Mouse (Mus musculus) liver, embryonic 16.5 days (tissue): ENCODE measurements around the gene Plau. TPM values are rescaled to one million over a fixed set of nuclear protein-coding genes. Genes with fewer than 3 reads are reported as not detected.
A peak's percentile ranks its signal among the peaks of the same experiment; 100 is the strongest.

Experiments
- ATAC-seq: fragments of 200-750 bp; cut with Nextera tagmentation; 2 replicates; pipeline ENCODE4 v1.8.0; 2017; ENCODE audit warnings: low read depth, mild to moderate bottlenecking, moderate number of reproducible peaks, moderate library complexity
- H3K27ac ChIP-seq: fragments of 300-500 bp; sonication (generic); 2 replicates; pipeline ENCODE4 v1.5.1; 2014; ENCODE audit warnings: mild to moderate bottlenecking, low read length
- H3K27me3 ChIP-seq: fragments of 300-500 bp; sonication (generic); 2 replicates; pipeline ENCODE4 v1.6.1; 2014; ENCODE audit warnings: low read depth, low read length, mixed read lengths; ENCODE audit not compliant: control insufficient read depth, insufficient read depth
- H3K36me3 ChIP-seq: fragments of 300-500 bp; sonication (generic); 2 replicates; pipeline ENCODE4 v1.6.1; 2014; ENCODE audit warnings: mild to moderate bottlenecking; ENCODE audit not compliant: control insufficient read depth, insufficient read depth
- H3K4me1 ChIP-seq: fragments of 300-500 bp; sonication (generic); 2 replicates; pipeline ENCODE4 v1.6.1; 2014; ENCODE audit warnings: low read depth, low read length, mixed read lengths; ENCODE audit not compliant: control insufficient read depth
- H3K4me2 ChIP-seq: fragments of 300-500 bp; sonication (generic); 2 replicates; pipeline ENCODE4 v1.6.1; 2014; ENCODE audit warnings: low read depth, low read length, mixed read lengths
- H3K4me3 ChIP-seq: fragments of 300-500 bp; sonication (generic); 2 replicates; pipeline ENCODE4 v1.5.1; 2014; ENCODE audit warnings: low read depth, mild to moderate bottlenecking, low read length
- H3K9ac ChIP-seq: fragments of 300-500 bp; sonication (generic); 2 replicates; pipeline ENCODE4 v1.6.1; 2014; ENCODE audit warnings: low read depth, low read length
- H3K9me3 ChIP-seq: fragments of 300-500 bp; sonication (generic); replicated peaks from 2 replicates; pipeline ENCODE4 v1.6.1; 2016; ENCODE audit warnings: low read length; ENCODE audit not compliant: control insufficient read depth
- WGBS: fragments of 180-500 bp; shearing (Covaris S2); extraction: QIAGEN DNeasy Blood & Tissue Kit; methylation state at CpG from one replicate; pipeline ENCODE4 v1.1.7; 2014; ENCODE audit not compliant: insufficient replicate concordance; 5-methylcytosine and 5-hydroxymethylcytosine counted together
- polyA plus RNA-seq: library from polyadenylated mRNA; unstranded; fragments of >200 nt; fragmentation: Nextera tagmentation; extraction: Ambion mirVana; gene quantifications from 2 replicates; pipeline ENCODE4 v1.2.1, GENCODE M21; 2015

Gene Plau
- polyA plus RNA-seq, 1 experiment from 2014 or later = 1.2 TPM

DNA sequence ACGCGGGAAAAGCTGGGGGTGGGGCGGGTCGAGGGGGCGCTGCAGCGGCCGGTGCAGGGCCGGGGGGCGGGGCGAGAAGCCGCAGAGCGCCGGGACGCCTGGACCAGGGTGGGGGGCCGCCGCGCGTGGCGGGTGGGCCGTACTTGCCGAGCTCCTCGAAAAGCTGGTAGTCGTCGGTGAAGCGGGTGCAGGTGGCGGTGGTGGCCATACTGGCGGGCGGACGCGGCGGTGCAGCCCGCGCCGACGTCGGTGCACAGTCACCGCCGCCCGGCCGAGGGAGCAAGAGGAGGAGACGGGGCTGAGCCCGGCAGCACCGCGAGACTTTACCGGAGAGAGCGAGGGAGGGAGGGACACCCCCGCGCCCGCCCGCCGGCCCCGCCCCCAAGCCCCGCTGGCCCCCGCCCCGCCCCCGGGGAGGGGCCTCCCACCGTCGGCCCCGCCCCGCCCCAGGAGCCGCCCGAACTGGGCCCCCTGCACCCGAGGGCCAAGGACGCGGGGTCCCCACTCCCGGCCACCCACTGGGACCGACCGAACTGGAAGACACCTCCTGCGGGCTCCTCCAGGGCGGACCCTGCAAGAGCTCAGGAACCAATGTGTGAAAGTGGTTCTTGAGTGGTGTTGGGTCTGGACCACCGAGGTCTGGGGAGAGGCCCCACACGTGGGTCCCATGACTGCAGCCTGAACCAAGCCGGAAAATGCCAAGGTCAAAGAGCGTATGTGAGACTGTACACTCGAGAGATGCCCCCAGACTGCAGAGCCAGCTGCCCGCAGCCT, 42.5 kb upstream of the Plau start, which contains the start of gene Camk2g:
TSS of gene Camk2g (minus strand) at position 331 of the 774 bp plus-strand sequence.
- H3K9ac ChIP-seq = peak within 1 kb of the TSS; percentile 70
- no peaks in the 10 kb centered on the region for H3K27me3 ChIP-seq
- peak within 1 kb of the TSS; percentile 95 for H3K4me2 ChIP-seq
- H3K4me1 ChIP-seq = peaks cover 11% of the 10 kb centered on the region
- WGBS = under 1% methylated on average over 68 of the region's 76 CpGs
- H3K9me3 ChIP-seq = no peaks in the 10 kb centered on the region
- H3K4me3 ChIP-seq = peak within 1 kb of the TSS; percentile 75
- ATAC-seq = peak; percentile 95
- no peaks in the 10 kb centered on the region for H3K36me3 ChIP-seq
- peak within 1 kb of the TSS; percentile 57 for H3K27ac ChIP-seq

DNA sequence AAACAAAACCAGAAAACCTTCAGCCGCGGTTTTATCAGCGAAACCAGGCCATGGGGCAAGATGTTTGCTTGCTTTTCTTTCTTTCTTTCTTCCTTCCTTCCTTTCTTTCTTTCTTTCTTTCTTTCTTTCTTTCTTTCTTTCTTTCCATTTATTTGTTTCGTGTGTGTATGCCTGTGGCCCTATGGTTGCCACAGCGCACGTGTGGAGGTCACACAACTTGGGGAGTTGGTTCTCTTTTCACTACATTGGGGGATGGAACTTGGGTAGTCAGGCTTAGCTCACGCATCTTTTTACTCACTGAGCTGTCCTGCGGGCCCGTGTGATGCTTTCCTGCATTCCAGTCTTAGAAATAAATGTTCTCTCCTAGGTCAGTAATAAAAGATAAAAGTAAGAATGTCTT, 41.9 kb upstream of the Plau start:
- H3K4me2 ChIP-seq = peak overlapping the region; percentile 95
- H3K27ac ChIP-seq = no peak overlapping the region
- WGBS = 4% methylated on average over 9 of the region's 9 CpGs
- H3K4me3 ChIP-seq = peak overlapping the region; percentile 75
- H3K9me3 ChIP-seq = no peaks in the 10 kb centered on the region
- H3K9ac ChIP-seq = peak overlapping the region; percentile 65
- no peaks in the 10 kb centered on the region for H3K27me3 ChIP-seq
- H3K36me3 ChIP-seq = no peaks in the 10 kb centered on the region
- H3K4me1 ChIP-seq = peaks cover 11% of the 10 kb centered on the region
- no peak for ATAC-seq

DNA sequence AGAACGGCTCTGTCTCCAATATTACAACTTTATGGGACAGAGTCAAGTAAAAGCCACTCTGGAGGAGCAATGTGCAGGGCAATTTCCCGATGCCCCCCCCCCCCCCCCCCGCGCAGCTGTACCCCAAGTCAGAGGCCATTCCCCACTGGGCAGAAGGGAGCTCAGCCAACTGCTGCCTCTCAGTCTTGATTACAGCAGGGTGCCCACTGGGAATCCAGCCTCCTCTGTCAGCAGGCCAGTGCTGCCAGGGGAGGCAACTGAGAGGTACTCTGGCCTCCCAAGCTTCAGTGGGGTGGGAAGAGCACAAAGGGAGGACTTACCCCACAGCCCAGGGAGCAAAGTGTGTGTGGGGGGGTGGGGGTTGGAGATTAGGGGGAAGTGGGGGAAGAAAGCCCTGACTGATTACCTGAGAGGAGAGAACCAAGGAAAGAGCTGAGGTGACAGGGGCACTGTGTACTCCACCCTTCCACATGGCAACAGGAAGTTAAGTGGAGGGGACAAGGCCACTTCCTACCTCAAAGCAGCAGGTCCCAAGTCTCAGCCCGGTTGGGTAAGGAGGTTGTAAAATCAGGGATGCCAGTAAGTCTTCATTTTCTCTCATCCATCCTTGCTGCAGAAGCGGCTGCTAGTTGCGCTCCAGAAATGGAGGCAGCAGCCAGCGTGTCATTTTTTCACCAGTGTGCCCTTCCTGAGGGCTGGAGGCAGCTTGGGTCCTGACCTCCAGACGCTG, 40.9 kb upstream of the Plau start:
- Histone ChIP-seq H3K27ac (no peak overlapping the region), H3K9ac (no peak overlapping the region), H3K27me3 (no peaks in the 10 kb centered on the region), H3K36me3 (no peaks in the 10 kb centered on the region), H3K4me1 (peaks cover 11% of the 10 kb centered on the region), H3K4me2 (no peak overlapping the region), H3K9me3 (no peaks in the 10 kb centered on the region), H3K4me3 (no peak overlapping the region)
- no peak for ATAC-seq
- 53% methylated on average over 7 of the region's 9 CpGs for WGBS

DNA sequence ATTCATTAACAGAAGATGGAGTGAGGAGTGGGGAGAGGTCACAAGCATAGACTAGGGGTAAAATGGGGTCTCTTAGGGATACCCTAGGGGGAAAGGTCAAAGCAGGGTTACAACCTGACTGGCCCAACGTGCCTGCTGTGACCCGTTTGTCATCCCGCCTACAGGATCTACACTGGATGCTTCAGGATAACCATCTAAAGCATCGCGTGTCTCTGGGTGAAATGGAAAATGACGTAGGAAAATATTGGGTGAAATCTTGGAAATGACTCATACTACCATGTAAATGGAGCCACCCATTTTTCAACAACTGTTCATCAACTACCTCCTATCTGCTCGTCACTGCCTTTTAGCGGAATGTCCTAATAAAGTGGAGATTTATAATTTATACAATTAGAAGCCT, 40.3 kb upstream of the Plau start:
- peaks cover 11% of the 10 kb centered on the region for H3K4me1 ChIP-seq
- 76% methylated on average over 8 of the region's 8 CpGs for WGBS
- H3K4me3 ChIP-seq = no peak overlapping the region
- H3K4me2 ChIP-seq = no peak overlapping the region
- H3K9ac ChIP-seq = no peak overlapping the region
- ATAC-seq = no peak
- no peak overlapping the region for H3K27ac ChIP-seq
- H3K36me3 ChIP-seq = no peaks in the 10 kb centered on the region
- H3K27me3 ChIP-seq = no peaks in the 10 kb centered on the region
- H3K9me3 ChIP-seq = no peaks in the 10 kb centered on the region

DNA sequence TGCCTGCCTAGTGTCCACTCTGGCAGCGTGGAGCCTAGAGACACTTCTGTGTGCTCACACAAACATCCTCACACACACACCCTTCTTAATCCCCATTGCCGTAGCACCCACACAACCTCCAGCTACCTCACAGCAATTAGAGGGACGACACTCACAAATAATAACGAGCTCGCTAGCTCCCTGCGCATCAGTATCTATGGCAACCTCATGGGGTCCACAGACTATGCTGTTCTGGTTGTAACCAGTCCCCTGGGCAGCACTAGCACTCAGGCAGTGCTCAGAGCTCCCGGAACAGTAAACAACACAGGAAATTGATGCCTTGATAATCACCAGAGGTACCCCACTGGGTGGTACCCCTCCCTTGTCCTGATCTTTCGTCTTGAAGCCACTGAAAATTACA, 39.8 kb upstream of the Plau start:
- no peaks in the 10 kb centered on the region for H3K27me3 ChIP-seq
- no peak for ATAC-seq
- H3K9me3 ChIP-seq = no peaks in the 10 kb centered on the region
- H3K4me2 ChIP-seq = no peak overlapping the region
- H3K4me1 ChIP-seq = peaks cover 11% of the 10 kb centered on the region
- H3K27ac ChIP-seq = no peak overlapping the region
- H3K36me3 ChIP-seq = no peaks in the 10 kb centered on the region
- no peak overlapping the region for H3K4me3 ChIP-seq
- 63% methylated on average over 8 of the region's 8 CpGs for WGBS
- no peak overlapping the region for H3K9ac ChIP-seq

DNA sequence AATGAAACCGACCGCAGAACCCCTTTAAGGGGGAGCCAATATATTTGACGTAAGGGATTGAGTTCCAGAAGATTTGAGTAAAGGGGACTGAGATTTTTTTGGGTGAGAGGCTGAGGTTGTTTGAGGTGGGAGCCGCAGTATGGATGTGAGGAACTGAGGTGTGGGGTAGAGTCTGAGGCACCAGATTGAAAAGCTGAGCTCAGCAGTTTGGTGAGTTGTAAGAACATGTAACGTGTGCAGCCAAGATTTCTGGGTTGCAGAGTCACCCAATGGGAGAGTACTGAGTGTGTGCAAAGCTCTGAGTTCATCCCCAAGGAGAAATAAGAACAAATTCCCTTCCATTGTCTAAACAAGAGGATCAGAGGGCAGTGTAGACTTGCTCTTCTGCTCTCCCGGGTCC, 38.2 kb upstream of the Plau start:
- Histone ChIP-seq H3K4me2 (no peak overlapping the region), H3K4me1 (peaks cover 4% of the 10 kb centered on the region), H3K4me3 (no peak overlapping the region), H3K27ac (no peak overlapping the region), H3K27me3 (no peaks in the 10 kb centered on the region), H3K36me3 (no peaks in the 10 kb centered on the region), H3K9me3 (no peaks in the 10 kb centered on the region), H3K9ac (no peak overlapping the region)
- WGBS = 68% methylated on average over 6 of the region's 6 CpGs
- ATAC-seq = no peak

DNA sequence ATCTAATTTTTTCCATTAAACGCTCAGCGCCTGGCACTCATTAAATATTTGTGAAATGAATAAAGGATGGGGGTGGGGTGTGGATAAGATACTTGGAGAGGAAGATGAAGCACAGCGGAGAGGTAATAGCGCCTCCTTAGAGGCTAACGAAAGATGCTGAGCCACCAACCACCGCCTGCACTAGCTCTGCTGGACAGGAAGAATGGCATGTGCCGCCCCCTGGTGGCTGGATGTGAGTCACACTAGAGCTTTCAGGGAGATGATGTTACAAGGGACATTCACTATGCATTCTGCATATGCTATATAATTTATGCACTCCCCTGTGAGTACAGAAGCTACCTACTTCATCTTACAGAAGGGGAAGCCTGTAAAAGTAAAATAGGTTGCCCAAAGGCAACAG, 37.7 kb upstream of the Plau start:
- Histone ChIP-seq H3K27ac (no peak overlapping the region), H3K9me3 (no peaks in the 10 kb centered on the region), H3K4me1 (peaks cover 4% of the 10 kb centered on the region), H3K27me3 (no peaks in the 10 kb centered on the region), H3K4me2 (no peak overlapping the region), H3K4me3 (no peak overlapping the region), H3K9ac (no peak overlapping the region), H3K36me3 (no peaks in the 10 kb centered on the region)
- 5% methylated on average over 7 of the region's 7 CpGs for WGBS
- ATAC-seq = no peak

DNA sequence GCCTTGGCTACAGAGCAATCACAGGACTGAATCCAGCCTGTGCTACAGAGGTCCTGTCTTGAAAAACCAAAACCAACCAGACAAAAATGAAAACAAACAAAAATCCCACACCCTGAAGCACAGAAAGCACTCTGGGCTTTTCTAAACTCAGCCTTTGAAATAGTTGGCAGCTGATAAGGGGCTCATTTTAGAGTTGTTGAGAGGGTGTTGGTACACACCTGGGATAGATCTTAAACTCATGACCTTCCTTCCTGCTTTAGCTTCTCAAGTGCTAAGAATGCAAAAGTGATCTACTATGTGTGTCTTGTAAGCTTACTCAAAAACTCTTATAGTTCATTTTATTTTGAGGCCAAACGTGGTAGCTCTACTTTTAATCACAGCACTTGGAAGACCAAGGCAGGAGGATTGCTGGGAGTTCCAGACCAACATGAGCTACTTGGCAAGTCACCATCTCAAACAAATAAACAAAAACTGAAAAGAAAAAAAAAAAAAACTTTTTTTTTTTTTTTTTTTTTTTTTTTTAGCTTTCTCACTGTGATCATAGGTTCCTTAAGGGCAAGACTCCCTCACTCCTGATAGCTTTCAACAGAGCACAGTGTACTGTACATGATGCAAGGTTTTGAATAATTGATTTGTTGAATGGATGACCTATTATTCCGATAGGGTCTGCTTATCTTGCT, 33.4 kb upstream of the Plau start:
- Histone ChIP-seq H3K36me3 (no peaks in the 10 kb centered on the region), H3K4me3 (no peak overlapping the region), H3K9ac (no peak overlapping the region), H3K9me3 (no peaks in the 10 kb centered on the region), H3K4me1 (no peaks in the 10 kb centered on the region; the same call in 1 of the 2 replicates), H3K27me3 (no peaks in the 10 kb centered on the region), H3K27ac (no peak overlapping the region), H3K4me2 (no peak overlapping the region)
- no peak; the same call in 1 of the 2 replicates for ATAC-seq
- 41% methylated on average over 2 of the region's 2 CpGs for WGBS

DNA sequence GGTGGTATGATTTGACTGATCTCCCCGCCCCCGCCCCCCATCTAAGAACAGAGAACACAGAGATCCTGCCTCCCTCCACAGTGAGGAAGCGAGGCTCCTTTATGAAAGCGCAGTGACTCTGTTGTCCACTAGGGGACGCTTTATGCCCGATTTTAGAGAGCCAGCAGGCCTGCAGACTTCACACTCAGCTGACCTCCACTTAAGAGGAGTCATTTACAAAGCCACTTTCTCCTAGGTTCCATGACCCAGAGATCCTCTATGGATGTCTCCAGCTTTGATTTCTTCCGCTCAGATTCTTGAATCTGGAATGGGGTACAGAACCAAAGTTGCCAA, 32.9 kb upstream of the Plau start:
- Histone ChIP-seq H3K4me1 (no peaks in the 10 kb centered on the region; the same call in 1 of the 2 replicates), H3K27ac (no peak overlapping the region), H3K36me3 (no peaks in the 10 kb centered on the region), H3K27me3 (no peaks in the 10 kb centered on the region), H3K9me3 (no peaks in the 10 kb centered on the region), H3K4me3 (no peak overlapping the region), H3K4me2 (no peak overlapping the region), H3K9ac (no peak overlapping the region)
- 3% methylated on average over 7 of the region's 7 CpGs for WGBS
- ATAC-seq = peak; percentile 50
